Mouse (Mus musculus): ENCODE measurements around the gene Rai14. TPM values are rescaled to one million over a fixed set of nuclear protein-coding genes. Genes with fewer than 3 reads are reported as not detected.

Rai14 gene
- polyA plus RNA-seq, 1 experiment from 2014 or later: 15.3 TPM

- Histone ChIP-seq H3K9me3 (no peaks in the 10 kb centered on the region), H3K4me3 (no peak overlapping the region), H3K27ac (replicated peaks) (no peak overlapping the region), H3K9ac (no peak overlapping the region), H3K4me1 (peaks cover 19% of the 10 kb centered on the region), H3K36me3 (no peaks in the 10 kb centered on the region), H3K27me3 (replicated peaks) (peaks cover 46% of the 10 kb centered on the region), H3K4me2 (no peak overlapping the region)
- WGBS: 51% methylated on average over 6 of the region's 6 CpGs
- ATAC-seq (ENCODE audit: extremely low read depth, insufficient number of reproducible peaks, low FRiP score, low TSS enrichment): no peak
Measured at GRCm38 (mm10) chr15:10742441-10742840, 28.0 kb upstream of the Rai14 start.

- 45% methylated on average over 1 of the region's 1 CpGs for WGBS
- no peak overlapping the region for H3K4me2 ChIP-seq
- H3K4me1 ChIP-seq: peaks cover 26% of the 10 kb centered on the region
- ATAC-seq (ENCODE audit: extremely low read depth, insufficient number of reproducible peaks, low FRiP score, low TSS enrichment): no peak
- no peak overlapping the region for H3K27ac ChIP-seq (replicated peaks)
- peaks cover 43% of the 10 kb centered on the region for H3K27me3 ChIP-seq (replicated peaks)
- H3K36me3 ChIP-seq: no peaks in the 10 kb centered on the region
- H3K4me3 ChIP-seq: no peak overlapping the region
- H3K9me3 ChIP-seq: no peaks in the 10 kb centered on the region
- H3K9ac ChIP-seq: no peak overlapping the region
Measured at GRCm38 (mm10) chr15:10739279-10739678, 24.9 kb upstream of the Rai14 start.

DNA sequence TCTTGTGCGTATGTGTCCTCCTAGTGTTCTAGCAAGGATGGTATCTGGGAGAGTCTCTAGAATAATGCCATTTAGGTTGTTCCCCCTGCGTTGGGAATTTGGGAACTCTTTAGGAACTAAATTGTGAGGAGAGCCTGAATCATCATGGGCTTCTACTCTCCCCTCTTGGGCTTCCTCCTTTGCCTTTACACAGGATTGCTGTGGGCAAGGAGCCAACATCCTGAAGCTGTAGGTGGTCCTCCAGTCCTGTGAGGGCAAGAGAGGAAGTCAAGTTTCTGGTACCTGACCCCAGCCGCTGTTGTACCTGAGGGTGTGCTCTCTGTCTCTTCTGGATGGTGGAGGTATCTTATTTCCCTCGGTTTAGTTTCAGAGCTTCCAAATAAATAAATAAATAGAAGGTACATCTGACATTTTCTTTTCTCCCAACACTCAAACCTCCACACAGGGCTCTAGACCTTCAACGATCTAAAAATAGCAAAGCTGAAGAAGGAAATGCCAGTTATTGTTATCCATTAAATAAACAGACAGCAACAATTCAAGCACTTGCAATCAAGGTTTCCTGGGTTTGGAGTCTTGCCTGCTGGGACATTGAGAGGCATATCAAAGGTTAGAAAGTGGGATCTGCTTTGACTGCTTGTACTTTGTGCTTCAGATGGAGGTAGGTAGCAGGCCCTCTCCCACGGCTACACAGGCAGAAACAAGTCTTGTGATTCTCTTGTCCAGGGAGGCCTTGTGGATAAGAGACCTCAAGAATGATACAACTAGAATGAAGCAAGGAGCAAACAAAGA lies 24.1 kb upstream of the Rai14 start:
- Histone ChIP-seq H3K27me3 (replicated peaks) (peaks cover 50% of the 10 kb centered on the region), H3K9ac (no peak overlapping the region), H3K4me3 (no peak overlapping the region), H3K36me3 (no peaks in the 10 kb centered on the region), H3K4me1 (peaks cover 26% of the 10 kb centered on the region), H3K9me3 (no peaks in the 10 kb centered on the region), H3K27ac (replicated peaks) (no peak overlapping the region), H3K4me2 (no peak overlapping the region)
- no peak for ATAC-seq (ENCODE audit: extremely low read depth, insufficient number of reproducible peaks, low FRiP score, low TSS enrichment)
- WGBS: 48% methylated on average over 6 of the region's 6 CpGs

DNA sequence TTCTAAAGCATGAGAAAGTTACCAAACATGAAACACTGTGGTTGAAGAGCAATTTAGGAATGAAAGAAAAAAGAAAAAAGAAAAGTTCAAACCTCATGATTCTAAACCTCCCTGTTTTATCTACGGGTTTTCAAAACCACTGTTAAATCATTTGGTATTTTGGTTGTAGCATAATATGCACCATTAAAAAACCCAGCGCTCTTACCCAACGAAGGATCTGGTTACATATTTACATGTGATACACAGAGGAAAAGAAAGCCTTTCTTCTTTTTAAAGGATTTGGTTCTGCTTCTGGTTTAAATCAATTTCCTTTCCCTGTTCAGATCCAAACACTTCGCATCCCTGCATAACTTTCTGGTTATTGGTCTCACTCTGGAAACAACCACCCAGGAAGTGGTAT lies 21.5 kb upstream of the Rai14 start:
- 81% methylated on average over 4 of the region's 4 CpGs for WGBS
- Histone ChIP-seq H3K4me2 (no peak overlapping the region), H3K9ac (no peak overlapping the region), H3K36me3 (no peaks in the 10 kb centered on the region), H3K27ac (replicated peaks) (no peak overlapping the region), H3K4me1 (peaks cover 26% of the 10 kb centered on the region), H3K4me3 (no peak overlapping the region), H3K27me3 (replicated peaks) (peaks cover 61% of the 10 kb centered on the region), H3K9me3 (no peaks in the 10 kb centered on the region)
- no peak for ATAC-seq (ENCODE audit: extremely low read depth, insufficient number of reproducible peaks, low FRiP score, low TSS enrichment)

- no peak overlapping the region for H3K9ac ChIP-seq
Measured at GRCm38 (mm10) chr15:10735216-10735615, 20.8 kb upstream of the Rai14 start.

DNA sequence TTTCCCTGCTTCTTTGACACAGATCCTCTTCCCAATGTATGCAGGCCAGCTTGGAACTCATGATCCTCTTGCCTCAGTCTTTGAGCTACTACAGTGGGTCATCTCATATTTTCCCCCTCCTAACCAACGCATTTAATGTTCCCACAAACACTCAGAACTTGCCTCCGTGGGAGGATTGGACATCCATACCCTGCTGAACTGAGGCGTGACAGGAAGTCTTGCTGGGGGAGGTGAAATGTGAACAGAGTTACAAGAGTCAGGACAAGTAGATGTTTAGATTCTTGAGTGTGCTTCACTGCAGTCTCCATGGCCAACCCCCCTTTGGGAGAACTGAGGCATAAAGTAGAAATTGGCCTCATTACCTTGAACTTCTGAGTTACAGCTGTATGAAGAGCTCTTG lies 17.0 kb upstream of the Rai14 start:
- H3K4me1 ChIP-seq: peaks cover 10% of the 10 kb centered on the region
- no peak overlapping the region for H3K9ac ChIP-seq
- H3K4me2 ChIP-seq: no peak overlapping the region
- no peaks in the 10 kb centered on the region for H3K36me3 ChIP-seq
- no peak overlapping the region for H3K4me3 ChIP-seq
- H3K9me3 ChIP-seq: no peaks in the 10 kb centered on the region
- H3K27me3 ChIP-seq (replicated peaks): peaks cover 38% of the 10 kb centered on the region
- 56% methylated on average over 3 of the region's 3 CpGs for WGBS
- no peak for ATAC-seq (ENCODE audit: extremely low read depth, insufficient number of reproducible peaks, low FRiP score, low TSS enrichment)
- H3K27ac ChIP-seq (replicated peaks): no peak overlapping the region

More at GRCm38 (mm10) chr15:10735216-10735615, 20.8 kb upstream of the Rai14 start:
- no peaks in the 10 kb centered on the region for H3K9me3 ChIP-seq
- no peaks in the 10 kb centered on the region for H3K36me3 ChIP-seq
- peaks cover 58% of the 10 kb centered on the region for H3K27me3 ChIP-seq (replicated peaks)
- peaks cover 26% of the 10 kb centered on the region for H3K4me1 ChIP-seq
- no peak overlapping the region for H3K27ac ChIP-seq (replicated peaks)
- no peak overlapping the region for H3K4me2 ChIP-seq
- WGBS: 62% methylated on average over 8 of the region's 8 CpGs
- no peak for ATAC-seq (ENCODE audit: extremely low read depth, insufficient number of reproducible peaks, low FRiP score, low TSS enrichment)
- H3K4me3 ChIP-seq: no peak overlapping the region

GRCm38 (mm10) chr15:10726272-10726671 lies 11.8 kb upstream of the Rai14 start:
- Histone ChIP-seq H3K27me3 (replicated peaks) (peaks cover 29% of the 10 kb centered on the region), H3K4me1 (peaks cover 17% of the 10 kb centered on the region), H3K4me2 (no peak overlapping the region), H3K9ac (no peak overlapping the region), H3K36me3 (no peaks in the 10 kb centered on the region), H3K4me3 (no peak overlapping the region), H3K9me3 (no peaks in the 10 kb centered on the region), H3K27ac (replicated peaks) (no peak overlapping the region)
- ATAC-seq (ENCODE audit: extremely low read depth, insufficient number of reproducible peaks, low FRiP score, low TSS enrichment): no peak
- 61% methylated on average over 3 of the region's 3 CpGs for WGBS

- WGBS: 66% methylated on average over 3 of the region's 3 CpGs
- no peak for ATAC-seq (ENCODE audit: extremely low read depth, insufficient number of reproducible peaks, low FRiP score, low TSS enrichment)
Measured at GRCm38 (mm10) chr15:10724857-10725256, 10.4 kb upstream of the Rai14 start.

DNA sequence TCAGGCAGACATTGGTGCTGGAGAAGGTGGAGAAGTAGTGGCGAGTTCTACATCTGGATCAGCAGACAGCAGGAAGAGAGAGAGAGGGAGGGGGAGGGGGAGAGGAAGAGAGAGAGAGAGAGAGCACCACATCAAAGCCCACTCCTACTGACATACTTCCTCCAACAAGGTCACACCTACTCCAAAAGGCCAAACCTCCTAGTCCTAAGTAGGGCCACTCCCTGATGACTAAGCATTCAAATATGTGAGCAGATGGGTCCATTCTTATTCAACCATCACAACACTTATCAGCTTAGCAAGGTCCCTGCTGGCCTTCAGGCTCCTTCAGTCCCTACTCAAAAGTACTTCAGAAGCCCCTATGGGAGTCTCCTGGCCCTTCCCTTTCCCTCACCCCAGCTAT lies 9.1 kb upstream of the Rai14 start:
- Histone ChIP-seq H3K4me3 (no peak overlapping the region), H3K36me3 (no peaks in the 10 kb centered on the region), H3K27ac (replicated peaks) (no peak overlapping the region), H3K27me3 (replicated peaks) (peaks cover 34% of the 10 kb centered on the region), H3K4me2 (no peak overlapping the region), H3K9ac (no peak overlapping the region), H3K4me1 (peaks cover 17% of the 10 kb centered on the region), H3K9me3 (no peaks in the 10 kb centered on the region)
- no peak for ATAC-seq (ENCODE audit: extremely low read depth, insufficient number of reproducible peaks, low FRiP score, low TSS enrichment)
- WGBS: 29% methylated on average over 1 of the region's 1 CpGs

More at GRCm38 (mm10) chr15:10724857-10725256, 10.4 kb upstream of the Rai14 start:
- no peak overlapping the region for H3K4me2 ChIP-seq
- H3K36me3 ChIP-seq: no peaks in the 10 kb centered on the region
- no peak overlapping the region for H3K9ac ChIP-seq
- no peak overlapping the region for H3K4me3 ChIP-seq
- peaks cover 31% of the 10 kb centered on the region for H3K27me3 ChIP-seq (replicated peaks)
- H3K9me3 ChIP-seq: no peaks in the 10 kb centered on the region
- peaks cover 17% of the 10 kb centered on the region for H3K4me1 ChIP-seq
- H3K27ac ChIP-seq (replicated peaks): no peak overlapping the region

DNA sequence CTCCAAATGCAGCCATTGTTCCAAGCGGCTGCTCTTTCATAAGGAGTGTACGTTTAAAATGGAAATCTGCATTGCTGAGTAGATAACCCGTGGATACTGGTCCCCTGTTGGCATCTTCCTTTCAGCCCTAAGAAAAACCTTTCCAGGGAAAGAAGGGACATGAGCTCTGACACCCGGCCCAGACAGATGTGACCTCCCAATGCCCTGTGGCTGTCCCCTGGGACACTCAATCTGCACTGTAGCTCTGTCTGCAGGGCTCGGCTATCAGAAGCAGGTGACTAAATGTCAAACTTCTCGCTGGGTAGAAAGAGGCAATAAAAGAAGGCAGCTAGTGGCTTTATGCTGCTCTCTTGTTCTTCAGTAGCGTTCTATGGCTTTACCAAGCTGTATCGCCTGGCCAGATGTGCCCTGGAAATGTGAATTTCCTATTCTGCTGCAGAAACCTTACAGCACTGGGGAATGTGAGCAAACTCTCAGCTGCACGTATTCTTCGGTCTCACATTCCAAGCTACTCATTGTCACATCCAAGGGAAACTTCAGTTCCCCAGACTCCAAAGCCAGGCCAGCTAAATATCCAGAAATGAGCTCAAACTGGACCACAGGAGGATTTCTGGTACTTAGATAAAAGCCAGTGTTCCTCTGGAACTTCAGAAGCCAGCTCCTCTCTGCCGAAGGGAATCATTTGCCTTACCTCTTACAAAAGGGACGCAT lies 8.4 kb upstream of the Rai14 start:
- WGBS: 27% methylated on average over 12 of the region's 12 CpGs
- Histone ChIP-seq H3K4me1 (peaks cover 17% of the 10 kb centered on the region), H3K4me2 (peak overlapping the region; percentile 21; the same call in 1 of the 2 replicates), H3K27me3 (replicated peaks) (peaks cover 38% of the 10 kb centered on the region), H3K9ac (no peak overlapping the region), H3K9me3 (peaks cover 1% of the 10 kb centered on the region; the same call in 1 of the 2 replicates), H3K36me3 (no peaks in the 10 kb centered on the region), H3K27ac (replicated peaks) (no peak overlapping the region), H3K4me3 (no peak overlapping the region)
- no peak for ATAC-seq (ENCODE audit: extremely low read depth, insufficient number of reproducible peaks, low FRiP score, low TSS enrichment)

GRCm38 (mm10) chr15:10721259-10721781 lies 6.9 kb upstream of the Rai14 start:
- Histone ChIP-seq H3K4me2 (no peak overlapping the region), H3K9me3 (peaks cover 12% of the 10 kb centered on the region; the same call in 1 of the 2 replicates), H3K9ac (no peak overlapping the region), H3K36me3 (no peaks in the 10 kb centered on the region), H3K4me3 (no peak overlapping the region), H3K4me1 (peaks cover 17% of the 10 kb centered on the region), H3K27me3 (replicated peaks) (peaks cover 47% of the 10 kb centered on the region), H3K27ac (replicated peaks) (no peak overlapping the region)
- WGBS: 82% methylated on average over 11 of the region's 11 CpGs
- ATAC-seq (ENCODE audit: extremely low read depth, insufficient number of reproducible peaks, low FRiP score, low TSS enrichment): no peak
